Mouse (Mus musculus): ENCODE results near the gene Gm49510. TPM values are rescaled to one million over a fixed set of nuclear protein-coding genes. Genes with fewer than 3 reads are reported as not detected.
A peak's percentile ranks its signal among the peaks of the same experiment; 100 is the strongest.

The Gm49510 gene
- polyA plus RNA-seq, 1 experiment, result 0.12 TPM

DNA sequence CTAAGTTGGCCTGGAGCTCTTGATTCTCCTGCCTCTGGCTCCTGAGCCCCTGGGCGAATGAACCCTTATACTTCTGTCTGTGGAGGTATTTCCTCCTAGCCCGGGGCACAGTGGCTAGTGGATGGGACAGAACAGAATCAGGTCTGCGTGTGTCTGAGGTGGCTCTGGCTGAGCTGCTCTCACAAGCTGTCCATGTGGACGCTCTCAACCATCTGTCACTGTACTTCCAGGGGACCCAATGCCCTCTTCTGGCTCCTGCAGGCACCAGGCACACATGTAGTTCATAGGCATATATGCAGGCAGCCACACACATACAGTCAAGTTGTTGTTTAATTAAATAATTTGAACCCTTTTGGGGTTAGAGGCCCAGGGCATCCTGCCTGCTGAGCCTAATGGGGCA is 40.2 kb upstream of the Gm49510 start:
- Histone ChIP-seq H3K27ac (ENCODE audit: insufficient read depth, low read length) (no peak overlapping the region), H3K4me1 (ENCODE audit: control insufficient read depth, insufficient read depth, insufficient read length) (peaks cover 6% of the 10 kb centered on the region; the same call in 1 of the 2 replicates), H3K4me3 (ENCODE audit: extremely low read depth, insufficient read depth, insufficient read length) (no peak overlapping the region), H3K36me3 (ENCODE audit: control insufficient read depth, insufficient read depth, low read length) (no peaks in the 10 kb centered on the region), H3K27me3 (ENCODE audit: control insufficient read depth, insufficient read depth, low read length) (no peaks in the 10 kb centered on the region)
- WGBS, result 82% methylated on average over 4 of the region's 4 CpGs
- no peak for DNase-seq (ENCODE audit: low read depth in 1 of 2, low spot score in 2 of 2)
- TF ChIP-seq CTCF (IDR thresholded peaks at IDR 0.05; ENCODE audit: extremely low read depth, insufficient read depth, insufficient read length, insufficient replicate concordance), result no peak
- no peak for TF ChIP-seq POLR2A (IDR thresholded peaks at IDR 0.05; ENCODE audit: low read depth, low read length)

DNA sequence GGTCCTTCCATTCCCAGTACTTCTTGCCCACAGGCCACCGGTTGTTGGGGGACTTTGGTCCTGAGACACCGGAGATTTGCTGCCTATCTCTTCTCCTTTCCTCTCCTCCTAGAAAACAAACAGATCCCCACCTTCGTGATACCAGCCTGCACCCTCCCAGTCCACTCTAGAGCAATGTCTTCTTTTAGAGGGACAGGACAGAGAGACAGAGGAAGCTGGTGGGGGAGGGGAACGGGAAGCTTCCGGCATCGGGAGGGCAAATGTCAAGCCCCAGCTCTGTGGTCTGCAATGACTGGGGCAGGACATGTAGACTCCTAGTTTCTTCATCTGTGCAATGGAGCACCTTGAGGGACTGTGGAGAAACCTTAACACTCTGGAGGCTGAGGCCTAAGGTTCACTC is 39.8 kb upstream of the Gm49510 start:
- TF ChIP-seq POLR2A (IDR thresholded peaks at IDR 0.05; ENCODE audit: low read depth, low read length), result no peak
- Histone ChIP-seq H3K27me3 (ENCODE audit: control insufficient read depth, insufficient read depth, low read length) (no peaks in the 10 kb centered on the region), H3K4me1 (ENCODE audit: control insufficient read depth, insufficient read depth, insufficient read length) (peaks cover 6% of the 10 kb centered on the region; the same call in 1 of the 2 replicates), H3K36me3 (ENCODE audit: control insufficient read depth, insufficient read depth, low read length) (no peaks in the 10 kb centered on the region), H3K27ac (ENCODE audit: insufficient read depth, low read length) (no peak overlapping the region), H3K4me3 (ENCODE audit: extremely low read depth, insufficient read depth, insufficient read length) (no peak overlapping the region)
- WGBS, result 40% methylated on average over 6 of the region's 6 CpGs
- peak in 1 of 2 experiments; percentile 23 for DNase-seq (ENCODE audit: low read depth in 1 of 2, low spot score in 2 of 2)

DNA sequence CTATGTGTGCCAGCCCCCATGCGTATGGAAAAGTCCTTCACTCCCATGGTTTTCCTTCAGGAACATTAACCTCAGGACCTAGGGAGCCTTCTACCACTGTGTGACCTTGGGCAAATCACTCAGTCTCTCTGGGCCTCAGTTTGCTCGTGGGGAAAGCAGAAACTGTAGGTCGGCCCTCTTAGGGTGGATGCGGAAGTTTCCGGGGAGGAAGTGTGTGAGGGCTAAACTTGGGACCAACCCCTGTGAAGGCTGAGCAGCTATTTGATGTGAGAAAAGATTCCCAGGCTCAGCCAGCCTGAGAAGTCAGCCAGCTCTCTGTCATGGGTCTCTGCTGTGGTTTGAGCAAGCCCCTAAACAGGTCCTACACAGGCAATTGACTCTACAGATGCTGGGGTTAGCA is 37.2 kb upstream of the Gm49510 start:
- Histone ChIP-seq H3K36me3 (ENCODE audit: control insufficient read depth, insufficient read depth, low read length) (no peaks in the 10 kb centered on the region), H3K27me3 (ENCODE audit: control insufficient read depth, insufficient read depth, low read length) (no peaks in the 10 kb centered on the region), H3K4me3 (ENCODE audit: extremely low read depth, insufficient read depth, insufficient read length) (no peak overlapping the region), H3K27ac (ENCODE audit: insufficient read depth, low read length) (peak overlapping the region; percentile 36; the same call in 1 of the 2 replicates), H3K4me1 (ENCODE audit: control insufficient read depth, insufficient read depth, insufficient read length) (peaks cover 6% of the 10 kb centered on the region; the same call in 1 of the 2 replicates)
- DNase-seq (ENCODE audit: low read depth in 1 of 2, low spot score in 2 of 2), result no peak
- WGBS, result 48% methylated on average over 5 of the region's 5 CpGs
- no peak for TF ChIP-seq POLR2A (IDR thresholded peaks at IDR 0.05; ENCODE audit: low read depth, low read length)
- no peak for TF ChIP-seq CTCF (IDR thresholded peaks at IDR 0.05; ENCODE audit: extremely low read depth, insufficient read depth, insufficient read length, insufficient replicate concordance)

DNA sequence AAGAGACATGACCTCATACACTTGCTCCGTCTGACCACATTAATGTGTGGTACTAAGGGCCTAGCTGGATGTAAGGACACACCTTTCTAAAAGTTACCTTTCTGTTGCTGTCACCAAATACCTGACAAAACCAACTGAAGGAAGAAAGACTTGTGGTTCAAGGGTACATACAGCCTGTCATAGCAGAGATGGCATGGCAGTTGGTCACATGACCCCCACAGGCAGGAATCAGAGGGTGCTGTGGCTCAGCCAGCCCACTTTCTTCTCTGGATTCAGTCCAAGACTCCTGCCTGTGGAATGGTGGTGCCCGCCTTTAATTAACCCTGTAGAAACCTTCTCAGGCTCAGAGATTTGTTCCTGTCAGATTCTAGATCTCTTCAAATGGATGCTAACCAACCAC is 36.3 kb upstream of the Gm49510 start:
- peaks cover 6% of the 10 kb centered on the region; the same call in 1 of the 2 replicates for H3K4me1 ChIP-seq (ENCODE audit: control insufficient read depth, insufficient read depth, insufficient read length)
- no peak for TF ChIP-seq POLR2A (IDR thresholded peaks at IDR 0.05; ENCODE audit: low read depth, low read length)
- TF ChIP-seq CTCF (IDR thresholded peaks at IDR 0.05; ENCODE audit: extremely low read depth, insufficient read depth, insufficient read length, insufficient replicate concordance), result no peak

DNA sequence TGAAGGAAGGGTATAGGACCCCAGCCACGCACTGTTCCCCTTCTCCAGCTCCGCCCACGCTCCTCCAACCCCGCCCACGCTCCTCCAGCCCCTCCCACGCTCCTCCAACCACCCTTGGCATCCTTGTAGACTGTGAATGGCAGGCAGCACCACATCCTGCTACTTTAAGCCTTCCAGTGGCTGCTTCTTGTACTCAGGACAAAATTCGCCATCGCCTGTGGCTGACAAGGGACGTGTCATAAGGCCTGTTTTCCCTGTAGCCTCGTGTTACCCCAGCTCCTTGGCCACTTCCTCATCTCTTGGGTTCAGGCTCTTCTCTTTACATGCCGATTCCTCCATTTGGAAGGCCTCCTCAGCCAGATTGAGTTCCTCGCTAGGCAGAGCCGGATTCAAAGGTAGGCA is 35.6 kb upstream of the Gm49510 start:
- WGBS, result 41% methylated on average over 13 of the region's 13 CpGs
- Histone ChIP-seq H3K27me3 (ENCODE audit: control insufficient read depth, insufficient read depth, low read length) (no peaks in the 10 kb centered on the region), H3K4me3 (ENCODE audit: extremely low read depth, insufficient read depth, insufficient read length) (no peak overlapping the region), H3K4me1 (ENCODE audit: control insufficient read depth, insufficient read depth, insufficient read length) (peaks cover 6% of the 10 kb centered on the region; the same call in 1 of the 2 replicates), H3K36me3 (ENCODE audit: control insufficient read depth, insufficient read depth, low read length) (no peaks in the 10 kb centered on the region), H3K27ac (ENCODE audit: insufficient read depth, low read length) (peak overlapping the region; percentile 48)
- no peak for TF ChIP-seq CTCF (IDR thresholded peaks at IDR 0.05; ENCODE audit: extremely low read depth, insufficient read depth, insufficient read length, insufficient replicate concordance)
- no peak for DNase-seq (ENCODE audit: low read depth in 1 of 2, low spot score in 2 of 2)

More for the DNA sequence above, 36.3 kb upstream of the Gm49510 start:
- Histone ChIP-seq H3K4me3 (ENCODE audit: extremely low read depth, insufficient read depth, insufficient read length) (no peak overlapping the region), H3K27ac (ENCODE audit: insufficient read depth, low read length) (no peak overlapping the region), H3K27me3 (ENCODE audit: control insufficient read depth, insufficient read depth, low read length) (no peaks in the 10 kb centered on the region), H3K36me3 (ENCODE audit: control insufficient read depth, insufficient read depth, low read length) (no peaks in the 10 kb centered on the region)
- no peak for DNase-seq (ENCODE audit: low read depth in 1 of 2, low spot score in 2 of 2)
- WGBS, result 70% methylated on average over 2 of the region's 2 CpGs

DNA sequence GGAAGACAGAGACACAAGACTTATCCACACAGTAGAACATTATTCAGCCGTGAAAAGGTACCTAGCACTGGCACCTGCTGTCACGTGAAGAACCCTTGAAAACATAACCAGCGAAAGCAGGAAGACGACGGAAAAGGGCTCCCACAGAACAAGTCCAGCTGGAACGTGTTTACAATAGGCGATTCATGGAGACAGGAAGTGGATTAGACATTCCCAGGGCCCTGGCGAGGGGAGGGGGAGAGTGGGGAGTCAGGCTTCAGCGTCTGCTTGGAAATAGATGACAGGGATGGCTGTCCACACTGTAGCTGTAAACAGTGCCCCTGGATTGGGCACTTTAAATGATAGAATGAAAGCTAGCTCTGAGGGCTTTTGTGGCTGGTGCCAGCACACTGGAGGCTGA is 31.1 kb upstream of the Gm49510 start:
- no peak overlapping the region for H3K27ac ChIP-seq (ENCODE audit: insufficient read depth, low read length)
- no peaks in the 10 kb centered on the region for H3K36me3 ChIP-seq (ENCODE audit: control insufficient read depth, insufficient read depth, low read length)
- no peaks in the 10 kb centered on the region for H3K4me1 ChIP-seq (ENCODE audit: control insufficient read depth, insufficient read depth, insufficient read length)
- TF ChIP-seq POLR2A (IDR thresholded peaks at IDR 0.05; ENCODE audit: low read depth, low read length) (no peak), CTCF (IDR thresholded peaks at IDR 0.05; ENCODE audit: extremely low read depth, insufficient read depth, insufficient read length, insufficient replicate concordance) (no peak)
- no peaks in the 10 kb centered on the region for H3K27me3 ChIP-seq (ENCODE audit: control insufficient read depth, insufficient read depth, low read length)
- no peak overlapping the region for H3K4me3 ChIP-seq (ENCODE audit: extremely low read depth, insufficient read depth, insufficient read length)
- WGBS, result 87% methylated on average over 9 of the region's 9 CpGs
- no peak for DNase-seq (ENCODE audit: low read depth in 1 of 2, low spot score in 2 of 2)

DNA sequence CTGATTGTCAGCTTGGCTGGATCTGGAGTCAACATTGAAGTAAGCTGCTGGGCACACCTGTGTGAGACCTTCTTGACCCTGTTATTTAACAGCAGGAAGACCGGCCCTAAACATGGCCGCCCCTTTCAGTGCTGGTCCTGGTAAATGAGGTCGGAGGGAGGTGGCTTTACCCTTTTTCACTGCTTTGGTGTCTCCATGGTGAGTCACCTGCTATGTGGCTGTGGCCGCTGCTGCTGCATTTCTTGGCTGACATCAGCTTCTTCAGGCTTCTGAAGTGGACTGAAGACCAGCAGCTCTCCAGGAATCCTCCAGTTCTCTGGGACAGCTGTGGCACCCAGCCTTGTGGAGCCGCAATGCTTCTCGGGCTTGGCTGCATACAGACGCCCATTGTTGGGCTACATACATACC is 30.6 kb upstream of the Gm49510 start:
- H3K4me3 ChIP-seq (ENCODE audit: extremely low read depth, insufficient read depth, insufficient read length), result no peak overlapping the region
- no peaks in the 10 kb centered on the region for H3K36me3 ChIP-seq (ENCODE audit: control insufficient read depth, insufficient read depth, low read length)
- DNase-seq (ENCODE audit: low read depth in 1 of 2, low spot score in 2 of 2), result no peak
- no peak overlapping the region for H3K27ac ChIP-seq (ENCODE audit: insufficient read depth, low read length)
- TF ChIP-seq CTCF (IDR thresholded peaks at IDR 0.05; ENCODE audit: extremely low read depth, insufficient read depth, insufficient read length, insufficient replicate concordance), result no peak
- TF ChIP-seq POLR2A (IDR thresholded peaks at IDR 0.05; ENCODE audit: low read depth, low read length), result no peak
- WGBS, result 89% methylated on average over 7 of the region's 7 CpGs
- no peaks in the 10 kb centered on the region for H3K4me1 ChIP-seq (ENCODE audit: control insufficient read depth, insufficient read depth, insufficient read length)
- no peaks in the 10 kb centered on the region for H3K27me3 ChIP-seq (ENCODE audit: control insufficient read depth, insufficient read depth, low read length)

Data from spleen, adult 2 months (tissue).